Mouse (Mus musculus): ENCODE results near the gene Enpp4.

The Enpp4 gene
- long read RNA-seq, experiment 1, full-length matches to known transcripts: 13 of 17 reads
- long read RNA-seq, experiment 1, partial matches to known transcripts: 2 of 17 reads
- long read RNA-seq, experiment 1, other reads (novel, unspliced or antisense): 2 of 17 reads
- long read RNA-seq, experiment 2, full-length matches to known transcripts: 12 of 18 reads
- long read RNA-seq, experiment 2, partial matches to known transcripts: 0 of 18 reads
- long read RNA-seq, experiment 2, other reads (novel, unspliced or antisense): 6 of 18 reads

DNA sequence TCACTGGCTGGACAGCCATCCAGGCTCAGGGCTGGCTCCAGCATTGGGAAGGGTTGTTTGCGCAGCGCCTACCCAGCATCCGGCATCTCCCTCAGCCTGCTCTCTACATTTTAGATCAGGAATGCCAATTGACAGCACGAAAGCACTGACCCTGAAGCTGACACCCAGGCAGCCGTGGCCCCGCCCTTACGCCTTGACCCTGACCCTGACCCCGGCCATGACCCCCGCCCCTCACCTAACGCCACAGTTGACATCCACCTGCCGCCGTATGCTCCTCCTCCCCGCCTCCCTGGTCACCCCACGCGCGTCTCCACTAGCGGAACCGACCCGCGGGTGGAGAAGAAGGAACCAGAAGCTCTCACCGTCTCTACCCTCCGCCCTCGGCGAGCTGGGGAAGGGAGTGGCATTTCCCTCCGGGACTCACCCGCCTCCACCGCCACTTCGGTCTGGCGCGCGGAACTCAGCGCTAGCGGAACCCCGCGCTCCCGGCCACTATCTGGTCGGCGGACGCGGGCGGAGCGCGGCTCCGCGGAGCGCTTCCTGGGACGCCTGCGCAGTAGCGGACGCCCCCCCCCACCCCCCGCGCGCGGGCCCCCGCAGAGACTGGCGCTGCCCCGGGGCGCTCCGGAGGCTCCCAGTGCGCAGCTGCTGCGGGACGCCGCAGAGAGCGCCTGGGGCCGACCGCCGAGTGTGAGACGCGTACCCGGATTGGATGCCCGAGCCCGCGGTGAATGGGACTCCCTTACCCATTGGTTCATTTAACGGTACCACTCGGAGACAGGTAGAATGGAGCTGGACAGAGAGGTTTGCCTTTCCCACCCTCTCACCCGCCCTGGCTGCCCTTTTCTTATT, at the start of gene Enpp4:
TSS of gene Enpp4 (minus strand) at position 523 of the 852 bp plus-strand sequence.
- intact Hi-C loops (cut with DNase I): no loop called here

DNA sequence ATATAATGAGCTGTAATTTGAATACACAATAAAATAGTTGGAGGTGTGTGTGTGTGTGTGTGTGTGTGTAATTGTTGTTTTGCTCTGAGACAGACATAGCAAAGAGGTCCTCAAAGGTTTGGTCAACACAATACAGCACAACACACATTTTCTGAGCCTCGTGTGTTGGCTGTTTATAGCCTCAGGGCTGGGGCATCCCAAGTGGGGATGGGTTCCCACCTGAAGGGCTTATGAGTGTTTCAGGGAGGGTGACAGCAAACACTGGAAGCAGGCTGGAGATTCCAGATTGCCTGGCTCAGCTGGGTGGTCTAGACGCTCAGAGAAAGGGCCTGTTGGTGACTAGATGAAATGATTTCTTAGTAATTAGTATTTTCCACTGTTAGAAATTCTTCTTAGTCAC, 49.6 kb upstream of the Enpp4 start:
- intact Hi-C loops (cut with DNase I): no loop called here

DNA sequence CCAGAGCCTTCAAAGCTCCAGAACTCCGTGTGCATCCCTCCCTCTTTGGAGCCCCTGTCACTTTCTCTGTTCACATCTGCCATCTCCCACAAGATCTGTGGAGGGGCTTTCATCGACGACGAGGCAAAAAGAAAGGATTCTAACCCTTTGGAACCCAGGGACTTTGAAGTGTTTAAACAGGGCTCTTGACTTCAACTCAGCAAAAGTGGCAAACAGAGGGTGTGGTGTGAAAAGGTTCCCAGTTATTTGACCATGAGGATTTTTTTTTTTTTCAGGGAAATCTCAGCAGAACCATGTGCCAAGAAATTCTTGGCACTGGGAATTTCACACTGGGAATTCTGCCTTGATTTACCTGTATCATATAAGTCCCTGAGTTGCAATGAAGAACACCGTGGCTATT, 48.3 kb upstream of the Enpp4 start:
- intact Hi-C loops (cut with DNase I): no loop called here

- intact Hi-C loops (cut with DNase I): loop anchor here (1.0 kb wide), 1 partner anchor 104 kb away; no protein-coding TSS in a partner anchor
Observed at GRCm38 (mm10) chr17:44151889-44152288, 46.3 kb upstream of the Enpp4 start.

- intact Hi-C loops (cut with DNase I): loop anchor here (1.0 kb wide), 1 partner anchor 105 kb away; no protein-coding TSS in a partner anchor
Observed at GRCm38 (mm10) chr17:44151130-44151529, 45.5 kb upstream of the Enpp4 start.

- intact Hi-C loops (cut with DNase I): no loop called here
Observed at GRCm38 (mm10) chr17:44148109-44148846, 42.7 kb upstream of the Enpp4 start.

GRCm38 (mm10) chr17:44145806-44146205, 40.2 kb upstream of the Enpp4 start:
- intact Hi-C loops (cut with DNase I): no loop called here

GRCm38 (mm10) chr17:44136863-44137640, 31.4 kb upstream of the Enpp4 start:
- intact Hi-C loops (cut with DNase I): no loop called here

GRCm38 (mm10) chr17:44136018-44136417, 30.4 kb upstream of the Enpp4 start:
- intact Hi-C loops (cut with DNase I): no loop called here

DNA sequence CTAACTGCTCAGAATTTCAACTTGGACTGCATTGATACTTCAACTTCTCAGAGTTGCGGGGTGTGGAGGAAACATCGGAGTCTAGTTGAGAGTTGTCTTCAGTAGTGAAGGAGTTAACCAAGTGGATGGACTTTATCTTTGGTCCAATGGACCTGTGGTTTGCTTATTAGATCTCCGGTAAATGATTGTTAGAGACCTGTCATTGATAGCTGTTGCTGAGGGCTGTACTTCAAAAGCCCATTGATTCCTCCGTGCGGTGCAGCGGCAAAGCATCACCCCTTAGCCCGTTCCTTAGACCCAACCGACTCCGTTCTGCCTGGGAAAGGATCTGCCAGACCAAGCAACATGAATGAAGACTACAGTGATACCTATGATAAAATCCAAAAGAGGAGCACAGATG, 28.9 kb upstream of the Enpp4 start:
- intact Hi-C loops (cut with DNase I): no loop called here

DNA sequence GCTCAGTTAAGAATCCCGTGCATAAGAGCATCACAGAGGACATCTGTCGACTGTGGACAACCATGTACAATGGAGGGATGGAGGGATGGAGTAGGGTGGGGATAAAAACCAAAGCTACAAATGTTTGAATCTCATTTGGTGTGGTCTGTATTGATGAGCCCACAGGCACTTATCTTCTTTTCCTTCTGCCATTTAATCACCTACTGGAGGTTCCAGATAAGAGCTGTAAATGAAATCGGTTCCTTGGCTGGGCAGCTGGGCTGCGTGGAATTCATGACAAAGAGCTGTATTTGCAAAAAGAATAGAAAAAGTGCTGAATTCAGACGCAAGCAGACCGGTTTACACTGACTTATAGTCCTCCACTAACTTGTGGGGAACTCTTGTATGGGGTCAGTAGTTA, 28.5 kb upstream of the Enpp4 start:
- intact Hi-C loops (cut with DNase I): no loop called here

DNA sequence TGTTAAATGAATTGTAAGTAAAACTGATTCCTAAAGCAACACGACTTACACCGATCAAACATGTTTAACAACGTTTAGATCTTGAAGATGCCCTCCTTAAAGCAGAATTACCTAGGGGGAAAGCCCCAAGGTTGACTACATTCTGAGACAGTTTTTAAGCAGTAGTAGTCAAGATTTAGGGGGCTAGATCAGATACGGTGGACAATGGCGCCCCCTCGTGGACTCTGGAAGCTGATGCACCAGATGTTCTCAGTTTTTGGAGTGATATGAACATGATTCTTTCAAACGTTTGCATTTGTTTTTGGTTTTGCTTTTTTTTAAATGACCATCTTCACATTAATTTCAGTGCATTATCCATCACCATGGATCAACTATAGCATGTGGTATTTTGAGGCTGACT, 24.8 kb upstream of the Enpp4 start:
- intact Hi-C loops (cut with DNase I): loop anchor here (1.0 to 2.0 kb wide), 3 partner anchors 54 to 432 kb away; no protein-coding TSS in a partner anchor

DNA sequence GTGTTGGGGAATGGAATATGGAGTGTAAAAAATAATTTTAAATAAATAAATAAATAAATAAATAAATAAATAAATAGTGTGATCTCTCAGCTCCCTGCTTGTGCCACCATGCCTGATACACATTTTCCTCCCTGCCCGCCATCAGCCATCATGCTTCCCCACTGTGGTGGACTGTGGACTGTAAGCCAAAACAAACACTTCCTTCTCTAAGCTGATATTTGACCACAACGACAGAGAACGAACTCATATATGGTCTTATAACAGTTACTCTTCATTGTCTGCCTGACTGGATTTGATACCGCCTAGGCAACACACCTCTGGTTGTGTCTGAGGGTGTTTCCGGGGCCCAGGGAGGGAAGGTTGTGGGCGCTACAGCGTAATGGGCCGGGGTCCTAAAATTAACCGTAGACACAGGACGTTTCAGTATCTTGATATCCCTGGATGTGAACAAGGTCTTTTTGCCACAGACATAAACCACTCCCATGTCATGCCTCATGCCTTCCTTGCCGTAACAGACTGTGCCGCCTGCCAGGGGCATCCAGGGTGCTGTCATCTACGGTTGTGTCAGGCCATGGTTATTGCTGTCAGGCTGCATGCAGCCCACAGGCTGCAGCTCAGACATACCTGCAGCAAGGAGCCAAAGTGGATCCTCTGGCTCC, 23.6 kb upstream of the Enpp4 start:
- intact Hi-C loops (cut with DNase I): loop anchor here (10.0 kb wide), 1 partner anchor 314 kb away; no protein-coding TSS in a partner anchor

- intact Hi-C loops (cut with DNase I): loop anchor here (10.0 kb wide), 1 partner anchor 307 kb away; no protein-coding TSS in a partner anchor
Observed at GRCm38 (mm10) chr17:44121366-44122100, 15.9 kb upstream of the Enpp4 start.

DNA sequence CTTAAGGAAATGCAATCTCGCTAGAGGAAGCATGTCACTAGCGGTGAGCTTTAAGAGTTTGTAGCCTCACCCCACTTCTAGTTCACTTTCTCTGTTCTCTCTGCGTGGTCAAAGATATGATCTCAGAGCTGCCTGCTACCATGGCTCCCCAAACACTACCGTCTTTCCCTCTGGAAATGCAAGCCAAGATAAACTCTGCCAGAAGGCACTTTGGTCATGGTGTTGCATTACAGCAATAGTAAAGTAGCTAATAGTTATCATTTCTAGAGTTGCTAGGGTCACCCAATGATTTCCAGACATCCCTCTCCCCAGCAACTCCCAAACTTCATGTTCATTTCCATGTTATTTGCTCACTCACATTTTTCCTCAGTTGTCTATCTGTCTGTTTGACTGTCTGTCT, 12.6 kb upstream of the Enpp4 start:
- intact Hi-C loops (cut with DNase I): no loop called here

GRCm38 (mm10) chr17:44117721-44118120, 12.1 kb upstream of the Enpp4 start:
- intact Hi-C loops (cut with DNase I): no loop called here

DNA sequence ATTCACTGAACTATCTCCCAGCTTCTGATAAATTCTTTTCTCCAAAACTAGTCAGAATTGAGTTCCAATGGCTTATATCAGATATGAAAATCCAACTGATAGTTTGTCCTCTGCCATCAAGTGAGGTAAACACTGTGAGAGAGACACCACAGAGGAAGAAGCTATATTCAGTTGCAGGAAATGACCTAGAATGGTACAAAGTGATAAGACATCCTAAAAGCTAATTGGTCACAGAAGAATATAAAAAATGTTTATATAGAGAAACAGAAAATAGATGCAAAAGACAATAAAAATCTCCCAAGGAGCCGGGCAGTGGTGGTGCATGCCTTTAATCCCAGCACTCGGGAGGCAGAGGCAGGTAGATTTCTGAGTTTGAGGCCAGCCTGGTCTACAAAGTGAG, 11.0 kb upstream of the Enpp4 start:
- intact Hi-C loops (cut with DNase I): no loop called here

DNA sequence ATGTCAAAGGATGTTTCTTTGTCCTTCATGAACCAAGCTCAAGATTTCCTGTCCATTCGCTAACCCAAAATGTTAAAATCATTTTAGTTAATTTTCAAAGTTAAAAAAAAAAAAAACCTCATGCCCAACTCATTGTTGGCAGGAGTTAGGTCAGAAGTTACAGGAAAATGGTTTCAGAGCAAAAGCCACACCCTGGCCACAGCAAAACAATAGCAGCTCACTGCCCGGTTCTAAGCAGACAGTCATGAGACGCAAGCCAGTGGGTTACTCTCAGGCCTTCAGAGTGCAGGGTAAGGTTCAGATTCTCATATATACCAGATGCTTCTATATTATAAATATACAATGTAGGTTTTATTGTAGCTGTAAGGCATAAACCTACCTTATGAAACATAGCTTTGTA, 2.7 kb upstream of the Enpp4 start:
- intact Hi-C loops (cut with DNase I): no loop called here

DNA sequence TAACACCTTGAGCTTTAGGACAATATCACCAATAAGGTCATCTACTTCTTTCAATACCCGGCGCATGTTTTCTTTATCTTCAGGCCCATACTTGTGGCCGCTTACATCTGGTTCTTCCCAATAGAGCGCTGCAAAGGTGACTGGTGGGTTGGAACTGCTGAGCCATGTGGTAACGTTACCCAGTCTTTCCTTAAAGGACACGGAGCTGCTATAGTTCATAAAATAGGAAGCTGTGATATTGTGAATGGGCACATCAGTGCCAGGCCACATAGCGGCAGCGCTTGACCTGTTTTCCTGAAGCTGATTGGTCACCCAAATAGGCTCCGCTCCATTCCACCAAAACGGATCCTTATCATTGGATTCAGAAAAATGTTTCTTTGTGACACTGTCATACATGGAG, 3.6 kb downstream of the Enpp4 start:
- intact Hi-C loops (cut with DNase I): loop anchor here (2.0 kb wide), 1 partner anchor 21 kb away; no protein-coding TSS in a partner anchor

Measured in adrenal gland (tissue).